Mouse (Mus musculus) intestine, embryonic 15.5 days (tissue): ENCODE measurements at regions not wholly inside any gene's neighbourhood (a gene's known extent, or its start where the extent isn't known, plus 50 kb on each side); places are given as distances from the start of the nearest gene placed in this dataset.

Experiments
- ATAC-seq: fragments of 200-750 bp; cut with Nextera tagmentation; 2 replicates; pipeline ENCODE4 v1.8.0; 2017; ENCODE audit warnings: moderate TSS enrichment, moderate library complexity
- H3K27ac ChIP-seq: fragments of 300-500 bp; sonication (generic); 2 replicates; pipeline ENCODE4 v1.5.1; 2015; ENCODE audit warnings: mild to moderate bottlenecking, inconsistent platforms
- H3K27me3 ChIP-seq: fragments of 300-500 bp; sonication (generic); replicated peaks from 2 replicates; pipeline ENCODE4 v1.6.1; 2015; ENCODE audit warnings: inconsistent platforms
- H3K36me3 ChIP-seq: fragments of 300-500 bp; sonication (generic); 2 replicates; pipeline ENCODE4 v1.6.1; 2015; ENCODE audit warnings: inconsistent platforms
- H3K4me1 ChIP-seq: fragments of 300-500 bp; sonication (generic); replicated peaks from 2 replicates; pipeline ENCODE4 v1.6.1; 2015; ENCODE audit warnings: inconsistent platforms
- H3K4me2 ChIP-seq: fragments of 300-500 bp; sonication (generic); replicated peaks from 2 replicates; pipeline ENCODE4 v1.6.1; 2015; ENCODE audit warnings: mild to moderate bottlenecking, inconsistent platforms
- H3K4me3 ChIP-seq: fragments of 300-500 bp; sonication (generic); replicated peaks from 2 replicates; pipeline ENCODE4 v1.5.1; 2015; ENCODE audit warnings: inconsistent platforms
- H3K9ac ChIP-seq: fragments of 300-500 bp; sonication (generic); 2 replicates; pipeline ENCODE4 v1.6.1; 2015; ENCODE audit warnings: inconsistent platforms
- H3K9me3 ChIP-seq: fragments of 300-500 bp; sonication (generic); 2 replicates; pipeline ENCODE4 v1.6.1; 2016; ENCODE audit warnings: inconsistent platforms
- WGBS: fragments of 180-500 bp; shearing (Covaris S2); methylation state at CpG from one replicate; pipeline ENCODE4 v1.1.7; 2015; 5-methylcytosine and 5-hydroxymethylcytosine counted together

- 0 out of 2 replicates have a peak, but pooled peaks cover 2% of the 10 kb centered on the region for H3K27me3 ChIP-seq
- H3K4me3 ChIP-seq: no peak overlapping the region
- no peaks in the 10 kb centered on the region for H3K4me1 ChIP-seq
- no peak overlapping the region for H3K9ac ChIP-seq
- ATAC-seq: peak; percentile 68
- 17% methylated on average over 20 of the region's 20 CpGs for WGBS
- no peaks in the 10 kb centered on the region for H3K9me3 ChIP-seq
- H3K36me3 ChIP-seq: no peaks in the 10 kb centered on the region
- H3K27ac ChIP-seq: no peak overlapping the region
- peak overlapping the region; percentile 27; the same call in 1 of the 2 replicates for H3K4me2 ChIP-seq
Observed at GRCm38 (mm10) chr13:73405720-73406629, 61.0 kb upstream of the Lpcat1 start.

GRCm38 (mm10) chr13:73400921-73401320 is 66.1 kb upstream of the Lpcat1 start:
- H3K36me3 ChIP-seq: no peaks in the 10 kb centered on the region
- H3K4me1 ChIP-seq: no peaks in the 10 kb centered on the region
- no peak overlapping the region for H3K9ac ChIP-seq
- H3K4me3 ChIP-seq: no peak overlapping the region
- 76% methylated on average over 1 of the region's 1 CpGs for WGBS
- no peaks in the 10 kb centered on the region for H3K9me3 ChIP-seq
- H3K4me2 ChIP-seq: no peak overlapping the region
- ATAC-seq: no peak
- no peaks in the 10 kb centered on the region for H3K27me3 ChIP-seq
- H3K27ac ChIP-seq: no peak overlapping the region

- Histone ChIP-seq H3K27me3 (no peaks in the 10 kb centered on the region), H3K4me3 (no peak overlapping the region), H3K4me1 (no peaks in the 10 kb centered on the region), H3K9ac (no peak overlapping the region), H3K36me3 (no peaks in the 10 kb centered on the region), H3K9me3 (no peaks in the 10 kb centered on the region), H3K4me2 (no peak overlapping the region), H3K27ac (no peak overlapping the region)
- no peak for ATAC-seq
- WGBS: 33% methylated on average over 4 of the region's 4 CpGs
Observed at GRCm38 (mm10) chr13:73397033-73397432, 68.7 kb upstream of the Ndufs6 start.

- 60% methylated on average over 7 of the region's 7 CpGs for WGBS
- Histone ChIP-seq H3K36me3 (no peaks in the 10 kb centered on the region), H3K9ac (no peak overlapping the region), H3K4me1 (no peaks in the 10 kb centered on the region), H3K27me3 (no peaks in the 10 kb centered on the region), H3K4me2 (no peak overlapping the region), H3K4me3 (no peak overlapping the region), H3K9me3 (no peaks in the 10 kb centered on the region), H3K27ac (no peak overlapping the region)
- ATAC-seq: no peak
Observed at GRCm38 (mm10) chr13:73395856-73396255, 67.5 kb upstream of the Ndufs6 start.

GRCm38 (mm10) chr13:73389051-73389450 is 60.7 kb upstream of the Ndufs6 start:
- H3K27ac ChIP-seq: no peak overlapping the region
- H3K4me1 ChIP-seq: no peaks in the 10 kb centered on the region
- H3K9ac ChIP-seq: no peak overlapping the region
- no peaks in the 10 kb centered on the region for H3K9me3 ChIP-seq
- no peak overlapping the region for H3K4me3 ChIP-seq
- no peaks in the 10 kb centered on the region for H3K36me3 ChIP-seq
- H3K27me3 ChIP-seq: no peaks in the 10 kb centered on the region
- H3K4me2 ChIP-seq: no peak overlapping the region
- no peak for ATAC-seq
- 76% methylated on average over 4 of the region's 4 CpGs for WGBS

- WGBS: 65% methylated on average over 3 of the region's 3 CpGs
- Histone ChIP-seq H3K27me3 (no peaks in the 10 kb centered on the region), H3K9me3 (no peaks in the 10 kb centered on the region), H3K36me3 (no peaks in the 10 kb centered on the region), H3K4me2 (no peak overlapping the region), H3K9ac (no peak overlapping the region), H3K27ac (no peak overlapping the region), H3K4me1 (no peaks in the 10 kb centered on the region), H3K4me3 (no peak overlapping the region)
- no peak for ATAC-seq
Observed at GRCm38 (mm10) chr13:73383585-73383984, 55.2 kb upstream of the Ndufs6 start.
